ENCODE assay signal across 11 mouse cellular contexts in genomic region chr5:75961741-75962469, GRCm38 (mm10). TPM values are rescaled to one million over a fixed set of nuclear protein-coding genes. Genes with fewer than 3 reads are reported as not detected.
A peak's percentile ranks its signal among the peaks of the same experiment; 100 is the strongest.
DNase-seq lines count a peak whose midpoint lies in the region; ATAC-seq lines count a peak whose summit lies in the region.
"Had no signal": no experiment of that assay in that cellular context is flagged by ENCODE, and none has a peak within 500 bp of the region (broad histone marks: within the 10 kb centered on the region; RNA-seq: fewer than 3 reads in every experiment).

No protein-coding gene starts in this region.

- no peak overlapping the region for H3K9ac ChIP-seq in heart, embryonic 13.5 days
- no peak overlapping the region; the same call in 1 of the 2 replicates for H3K9ac ChIP-seq in liver, embryonic 12.5 days
- H3K9ac ChIP-seq in stomach, embryonic 16.5 days (ENCODE audit: low read length): no peak overlapping the region
- H3K9ac ChIP-seq in hindbrain, embryonic 14.5 days: no peak overlapping the region

- 21% methylated on average over 19 of the region's 19 CpGs for WGBS in heart, embryonic 13.5 days
- WGBS in liver, embryonic 12.5 days (ENCODE audit: insufficient replicate concordance): 18% methylated on average over 19 of the region's 19 CpGs
- WGBS in stomach, embryonic 16.5 days: 62% methylated on average over 19 of the region's 19 CpGs
- 85% methylated on average over 19 of the region's 19 CpGs for WGBS in hindbrain, embryonic 14.5 days

- peak overlapping the region; percentile 16; the same call in 1 of the 2 replicates for H3K27ac ChIP-seq in heart, embryonic 13.5 days (replicated peaks)
- peak overlapping the region; percentile 68; the same call in 1 of the 2 replicates for H3K27ac ChIP-seq in liver, embryonic 12.5 days
- no peak overlapping the region for H3K27ac ChIP-seq in stomach, embryonic 16.5 days (ENCODE audit: low read length)
- H3K27ac ChIP-seq in hindbrain, embryonic 14.5 days: no peak overlapping the region

- peaks cover 34% of the 10 kb centered on the region for H3K4me1 ChIP-seq in heart, embryonic 13.5 days
- peaks cover 39% of the 10 kb centered on the region for H3K4me1 ChIP-seq in liver, embryonic 12.5 days
- H3K4me1 ChIP-seq in stomach, embryonic 16.5 days (ENCODE audit: control insufficient read depth, insufficient read depth, low read length): no peaks in the 10 kb centered on the region
- H3K4me1 ChIP-seq in hindbrain, embryonic 14.5 days (replicated peaks; ENCODE audit: control insufficient read depth, insufficient read depth, low read length): no peaks in the 10 kb centered on the region

- DNase-seq in kidney, adult 11 months: peak; percentile 66
- DNase-seq in kidney, postnatal 4 days: no peak
- no peak for DNase-seq in gastrocnemius, adult 8-10 months (ENCODE audit: low spot score in 2 of 2)
- DNase-seq in left cerebral cortex, adult 11 months (ENCODE audit: low spot score): no peak
- no peak for DNase-seq in hindbrain, embryonic 14.5 days (ENCODE audit: low spot score)
- DNase-seq: cerebellum, adult 8-10 months; retina, postnatal 1 day had no signal

- peaks cover 56% of the 10 kb centered on the region for H3K36me3 ChIP-seq in heart, embryonic 13.5 days
- no peaks in the 10 kb centered on the region for H3K36me3 ChIP-seq in liver, embryonic 12.5 days
- no peaks in the 10 kb centered on the region for H3K36me3 ChIP-seq in stomach, embryonic 16.5 days (ENCODE audit: control insufficient read depth, insufficient read depth, low read length)
- no peaks in the 10 kb centered on the region for H3K36me3 ChIP-seq in hindbrain, embryonic 14.5 days (replicated peaks; ENCODE audit: control insufficient read depth, insufficient read depth)

- H3K4me3 ChIP-seq in heart, embryonic 13.5 days: no peak overlapping the region
- H3K4me3 ChIP-seq in liver, embryonic 12.5 days: peak overlapping the region; percentile 27
- no peak overlapping the region for H3K4me3 ChIP-seq in stomach, embryonic 16.5 days (replicated peaks; ENCODE audit: low read length)
- no peak overlapping the region for H3K4me3 ChIP-seq in hindbrain, embryonic 14.5 days (replicated peaks; ENCODE audit: low read length)

- 0 out of 2 replicates have a peak, but pooled peaks have one; percentile 57 for ATAC-seq in heart, embryonic 13.5 days (ENCODE audit: extremely low read depth, insufficient number of reproducible peaks, low FRiP score, low TSS enrichment)
- ATAC-seq in liver, embryonic 12.5 days: peak; percentile 95
- peak; percentile 44; the same call in 1 of the 2 replicates for ATAC-seq in stomach, embryonic 16.5 days (ENCODE audit: insufficient read depth, low FRiP score)
- no peak for ATAC-seq in hindbrain, embryonic 14.5 days (ENCODE audit: low FRiP score)
- ATAC-seq: CD4-positive, CD25-positive, alpha-beta regulatory T cell, adult 4 months had no signal

- peak overlapping the region; percentile 37 for H3K4me2 ChIP-seq in heart, embryonic 13.5 days
- H3K4me2 ChIP-seq in liver, embryonic 12.5 days: peak overlapping the region; percentile 65
- H3K4me2 ChIP-seq in stomach, embryonic 16.5 days (ENCODE audit: low read depth, low read length): no peak overlapping the region
- H3K4me2 ChIP-seq in hindbrain, embryonic 14.5 days (replicated peaks): no peak overlapping the region

- H3K27me3 ChIP-seq in heart, embryonic 13.5 days (replicated peaks): 0 out of 2 replicates have a peak, but pooled peaks cover 3% of the 10 kb centered on the region
- H3K27me3 ChIP-seq in liver, embryonic 12.5 days (replicated peaks): peaks cover 17% of the 10 kb centered on the region; the same call in 1 of the 2 replicates
- H3K27me3 ChIP-seq in stomach, embryonic 16.5 days (ENCODE audit: control insufficient read depth, insufficient read depth, low read length): no peaks in the 10 kb centered on the region
- no peaks in the 10 kb centered on the region for H3K27me3 ChIP-seq in hindbrain, embryonic 14.5 days (ENCODE audit: control insufficient read depth, insufficient read depth, low read length)

- no peaks in the 10 kb centered on the region for H3K9me3 ChIP-seq in heart, embryonic 13.5 days
- no peaks in the 10 kb centered on the region for H3K9me3 ChIP-seq in liver, embryonic 12.5 days (replicated peaks)
- H3K9me3 ChIP-seq in stomach, embryonic 16.5 days (replicated peaks; ENCODE audit: control insufficient read depth, low read length): no peaks in the 10 kb centered on the region
- H3K9me3 ChIP-seq in hindbrain, embryonic 14.5 days (ENCODE audit: control insufficient read depth, low read length): no peaks in the 10 kb centered on the region

RNA-seq across cellular contexts. Expression of gene Kdr, which starts 16.4 kb away (rescaled TPM):
- polyA plus RNA-seq in heart, embryonic 13.5 days (2015; fragmentation: Nextera tagmentation; extraction: Ambion mirVana): 32.7 and 35.0 TPM in 2 replicates
- polyA plus RNA-seq in liver, embryonic 12.5 days (2016; fragmentation: Nextera tagmentation; extraction: Ambion mirVana): 16.7 and 18.6 TPM in 2 replicates
- 26.3 and 28.1 TPM in 2 replicates for polyA plus RNA-seq in stomach, embryonic 16.5 days (2015; fragmentation: Nextera tagmentation; extraction: Ambion mirVana)
- 10 to 100 TPM; 11.1 to 14.3 (median 11.5) TPM for total RNA-seq in gastrocnemius, adult 8-10 months (2022)
- 25.8 and 29.0 TPM in 2 replicates for polyA plus RNA-seq in hindbrain, embryonic 14.5 days (2014; fragmentation: Nextera tagmentation; extraction: Ambion mirVana)

Comparison
In these comparisons a context has a peak if more than half of its experiments do, and no peak if none do; other contexts are left out.
1. H3K27ac ChIP-seq: peak in heart, embryonic 13.5 days (single experiment) and liver, embryonic 12.5 days (single experiment); none in stomach, embryonic 16.5 days (single experiment) and hindbrain, embryonic 14.5 days (single experiment).
2. H3K4me2 ChIP-seq: peak in heart, embryonic 13.5 days (single experiment) and liver, embryonic 12.5 days (single experiment); none in stomach, embryonic 16.5 days (single experiment) and hindbrain, embryonic 14.5 days (single experiment).